Mouse (Mus musculus) lung, embryonic 14.5 days (tissue): Measurements from ENCODE around the gene Xpot. TPM values are rescaled to one million over a fixed set of nuclear protein-coding genes. Genes with fewer than 3 reads are reported as not detected.

ENCODE experiments used
- ATAC-seq: fragments of 200-750 bp; cut with Nextera tagmentation; 2 replicates; pipeline ENCODE4 v1.8.0; 2017; ENCODE audit warnings: mild to moderate bottlenecking, moderate TSS enrichment, moderate library complexity; ENCODE audit not compliant: insufficient read depth
- DNase-seq: peaks from one replicate; pipeline ENCODE4 v3.0.0-alpha.2; 2015
- H3K27ac ChIP-seq: fragments of 300-500 bp; sonication (generic); 2 replicates; pipeline ENCODE4 v1.5.1; 2014; ENCODE audit warnings: low read depth, mild to moderate bottlenecking, moderate library complexity
- H3K27me3 ChIP-seq: fragments of 300-500 bp; sonication (generic); 2 replicates; pipeline ENCODE4 v1.6.1; 2014; ENCODE audit warnings: low read length, control low read depth; ENCODE audit not compliant: insufficient read depth
- H3K36me3 ChIP-seq: fragments of 300-500 bp; sonication (generic); 2 replicates; pipeline ENCODE4 v1.6.1; 2014; ENCODE audit warnings: control low read depth; ENCODE audit not compliant: insufficient read depth
- H3K4me1 ChIP-seq: fragments of 300-500 bp; sonication (generic); 2 replicates; pipeline ENCODE4 v1.6.1; 2014; ENCODE audit warnings: antibody characterized with exemption, control low read depth; ENCODE audit not compliant: insufficient read depth
- H3K4me2 ChIP-seq: fragments of 300-500 bp; sonication (generic); 2 replicates; pipeline ENCODE4 v1.6.1; 2014; ENCODE audit warnings: mild to moderate bottlenecking
- H3K4me3 ChIP-seq: fragments of 300-500 bp; sonication (generic); 2 replicates; pipeline ENCODE4 v1.5.1; 2014; ENCODE audit warnings: low read depth, low read length
- H3K9ac ChIP-seq: fragments of 300-500 bp; sonication (generic); 2 replicates; pipeline ENCODE4 v1.6.1; 2014
- H3K9me3 ChIP-seq: fragments of 300-500 bp; sonication (generic); 2 replicates; pipeline ENCODE4 v1.6.1; 2016; ENCODE audit warnings: low read depth, low read length, control low read depth
- CTCF ChIP-seq: IDR thresholded peaks from 2 replicates; pipeline ENCODE4 v1.5.1; 2016; ENCODE audit warnings: antibody characterized with exemption, low read depth
- WGBS: fragments of 180-500 bp; shearing (Covaris S2); extraction: QIAGEN DNeasy Blood & Tissue Kit; methylation state at CpG from one replicate; pipeline ENCODE4 v1.1.7; 2014; 5-methylcytosine and 5-hydroxymethylcytosine counted together
- polyA plus RNA-seq: library from polyadenylated mRNA; unstranded; fragments of >200 nt; fragmentation: Nextera tagmentation; extraction: Ambion mirVana; gene quantifications from 2 replicates; pipeline ENCODE4 v1.2.1, GENCODE M21; 2014

Gene Xpot
- polyA plus RNA-seq, 1 experiment from 2014 or later: 67.5 TPM

DNA sequence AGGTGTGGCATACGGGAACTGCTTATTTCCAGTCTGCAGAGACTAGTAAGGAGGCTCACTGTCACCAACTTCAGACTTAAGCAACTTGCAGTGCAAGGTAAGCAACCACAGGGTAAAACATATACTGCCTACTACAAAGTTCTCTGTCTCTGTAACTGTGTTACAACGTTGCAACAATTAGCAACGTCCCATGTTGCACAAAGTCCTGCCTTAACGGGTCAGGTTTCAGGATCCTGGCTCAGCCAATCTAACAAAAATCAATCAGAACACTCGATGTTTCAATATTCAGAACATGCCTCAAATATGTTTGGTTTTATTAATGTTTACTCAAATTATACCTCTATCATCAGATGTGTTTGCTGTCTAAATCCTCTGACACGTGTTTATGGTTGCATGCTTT, 3.7 kb downstream of the Xpot start:
- peaks cover 50% of the 10 kb centered on the region for H3K36me3 ChIP-seq
- DNase-seq: no peak
- H3K9me3 ChIP-seq: no peaks in the 10 kb centered on the region
- no peak overlapping the region for H3K27ac ChIP-seq
- H3K4me1 ChIP-seq: peaks cover 6% of the 10 kb centered on the region; the same call in 1 of the 2 replicates
- no peak overlapping the region for H3K4me2 ChIP-seq
- H3K9ac ChIP-seq: no peak overlapping the region
- no peak for ATAC-seq
- 85% methylated on average over 6 of the region's 6 CpGs for WGBS
- H3K27me3 ChIP-seq: no peaks in the 10 kb centered on the region
- no peak overlapping the region for H3K4me3 ChIP-seq
- no peak for TF ChIP-seq CTCF

GRCm38 (mm10) chr10:121615935-121616334, 10.2 kb downstream of the Xpot start:
- 0 out of 2 replicates have a peak, but pooled peaks have one; percentile 28 for ATAC-seq
- peaks cover 90% of the 10 kb centered on the region for H3K36me3 ChIP-seq

DNA sequence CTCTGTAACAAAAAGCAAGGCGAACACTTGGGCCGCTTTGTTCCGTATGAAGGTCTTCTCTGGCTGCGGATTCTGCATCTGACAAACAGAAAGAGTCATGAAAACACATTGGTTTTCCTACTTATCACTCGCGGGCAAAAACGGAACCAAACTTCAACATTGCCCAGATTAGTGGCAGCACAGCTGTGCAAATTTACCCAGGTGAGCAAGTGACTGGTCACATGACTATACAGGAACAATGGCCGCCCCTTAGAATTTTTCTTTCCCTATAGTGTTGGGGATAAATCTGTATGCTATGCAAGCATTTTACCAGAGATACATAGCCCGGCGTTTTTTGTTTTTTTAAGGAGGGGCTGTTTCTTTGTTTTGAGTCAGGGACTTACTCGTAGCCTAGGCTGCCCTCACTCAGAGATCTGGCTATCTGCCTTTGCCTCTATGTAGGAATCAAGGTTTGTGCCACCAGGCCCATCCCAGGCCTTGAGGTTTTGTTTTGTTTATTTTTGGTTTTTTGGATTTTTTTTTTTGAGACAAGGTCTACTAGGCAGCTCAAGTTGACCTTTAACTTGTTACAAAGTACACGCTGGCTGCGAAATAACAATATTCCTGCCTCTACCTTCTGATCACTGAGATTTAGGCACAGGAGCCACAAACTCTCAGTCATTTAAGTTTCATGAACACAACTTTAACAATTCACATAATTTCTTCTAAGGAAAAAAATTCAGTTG, 10.8 kb downstream of the Xpot start:
- H3K4me2 ChIP-seq: no peak overlapping the region
- 77% methylated on average over 13 of the region's 13 CpGs for WGBS
- H3K4me3 ChIP-seq: no peak overlapping the region
- peak; percentile 29 for DNase-seq
- no peak for TF ChIP-seq CTCF
- no peak for ATAC-seq
- H3K27ac ChIP-seq: no peak overlapping the region
- no peaks in the 10 kb centered on the region for H3K27me3 ChIP-seq
- no peaks in the 10 kb centered on the region for H3K9me3 ChIP-seq
- H3K4me1 ChIP-seq: no peaks in the 10 kb centered on the region
- no peak overlapping the region for H3K9ac ChIP-seq
- H3K36me3 ChIP-seq: peaks cover 91% of the 10 kb centered on the region

More at GRCm38 (mm10) chr10:121615935-121616334, 10.2 kb downstream of the Xpot start:
- no peak for DNase-seq
- Histone ChIP-seq H3K27me3 (no peaks in the 10 kb centered on the region), H3K4me3 (no peak overlapping the region), H3K4me2 (no peak overlapping the region), H3K9ac (no peak overlapping the region), H3K27ac (peak overlapping the region; percentile 25; the same call in 1 of the 2 replicates), H3K4me1 (no peaks in the 10 kb centered on the region), H3K9me3 (no peaks in the 10 kb centered on the region)
- no peak for TF ChIP-seq CTCF
- 57% methylated on average over 7 of the region's 7 CpGs for WGBS

DNA sequence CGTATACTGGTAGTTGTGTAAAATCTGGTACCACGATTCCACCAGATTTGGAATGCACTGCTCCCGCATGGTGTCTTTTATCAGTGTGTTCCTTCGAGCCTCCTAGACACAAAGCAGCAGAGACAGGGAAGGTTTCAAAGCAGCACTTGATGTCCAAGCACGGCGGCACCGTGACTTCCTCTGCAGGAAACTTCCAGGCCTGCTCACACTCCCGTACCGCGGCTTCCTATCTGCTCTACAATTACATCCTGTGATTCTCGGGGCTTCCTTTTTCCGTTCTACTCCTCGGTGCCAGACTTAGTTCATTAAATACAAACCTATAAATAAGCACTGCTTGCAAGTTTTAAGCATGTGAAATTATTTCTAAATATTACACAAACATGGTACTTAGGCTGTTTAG, 12.6 kb downstream of the Xpot start:
- Histone ChIP-seq H3K9ac (no peak overlapping the region), H3K4me3 (no peak overlapping the region), H3K27ac (no peak overlapping the region), H3K36me3 (peaks cover 93% of the 10 kb centered on the region), H3K27me3 (no peaks in the 10 kb centered on the region), H3K4me1 (no peaks in the 10 kb centered on the region), H3K4me2 (no peak overlapping the region), H3K9me3 (no peaks in the 10 kb centered on the region)
- no peak for TF ChIP-seq CTCF
- ATAC-seq: 0 out of 2 replicates have a peak, but pooled peaks have one; percentile 21
- peak; percentile 68 for DNase-seq
- WGBS: 81% methylated on average over 13 of the region's 13 CpGs

DNA sequence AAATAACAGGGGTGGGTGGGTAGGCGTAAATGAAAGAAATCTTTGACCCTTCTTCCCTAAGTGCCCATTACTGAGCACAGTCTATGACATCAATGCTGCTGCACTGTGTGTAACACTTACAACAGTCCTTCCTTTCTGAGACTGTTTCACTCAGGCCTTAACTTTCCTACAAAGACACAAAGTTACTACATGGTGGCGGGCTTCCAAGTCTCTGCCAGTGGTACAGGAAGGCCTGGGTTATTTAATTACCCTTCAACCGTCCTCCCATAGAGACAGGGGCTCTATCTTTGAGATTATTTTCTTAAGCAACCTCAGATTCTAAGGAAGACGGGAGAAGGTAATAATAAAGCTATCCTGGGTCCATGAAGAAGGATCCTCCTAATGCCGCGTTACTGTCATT, 13.7 kb downstream of the Xpot start:
- WGBS: 88% methylated on average over 6 of the region's 6 CpGs
- ATAC-seq (no peak), DNase-seq (no peak)
- TF ChIP-seq CTCF: no peak
- Histone ChIP-seq H3K36me3 (peaks cover 93% of the 10 kb centered on the region), H3K9me3 (no peaks in the 10 kb centered on the region), H3K27me3 (no peaks in the 10 kb centered on the region), H3K4me2 (no peak overlapping the region), H3K9ac (no peak overlapping the region), H3K27ac (no peak overlapping the region), H3K4me3 (no peak overlapping the region), H3K4me1 (no peaks in the 10 kb centered on the region)

GRCm38 (mm10) chr10:121611587-121611986, 14.5 kb downstream of the Xpot start:
- ATAC-seq (no peak), DNase-seq (no peak)
- no peaks in the 10 kb centered on the region for H3K27me3 ChIP-seq

DNA sequence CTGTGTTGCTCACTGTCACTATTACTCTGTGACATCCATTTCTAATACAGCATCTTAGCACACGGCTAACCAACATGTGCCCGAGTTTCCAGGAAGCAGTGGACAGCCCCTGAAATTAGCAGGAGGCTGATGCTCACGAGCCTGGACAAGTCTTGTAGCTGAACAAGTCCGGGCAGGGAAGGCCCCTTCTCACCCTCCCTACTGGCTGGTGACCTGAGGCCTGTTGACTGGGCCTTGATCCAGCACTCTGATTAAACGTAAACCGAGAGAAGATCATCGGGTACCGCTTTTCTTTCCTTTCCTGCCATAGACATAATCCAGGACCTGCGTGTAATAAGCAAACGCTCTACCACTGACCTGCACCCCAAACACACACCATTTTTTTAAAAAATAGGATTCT, 18.0 kb downstream of the Xpot start:
- Histone ChIP-seq H3K36me3 (peaks cover 95% of the 10 kb centered on the region), H3K9ac (no peak overlapping the region), H3K9me3 (no peaks in the 10 kb centered on the region), H3K27ac (no peak overlapping the region), H3K4me2 (no peak overlapping the region), H3K4me1 (no peaks in the 10 kb centered on the region), H3K4me3 (no peak overlapping the region), H3K27me3 (no peaks in the 10 kb centered on the region)
- DNase-seq (no peak), ATAC-seq (no peak)
- TF ChIP-seq CTCF: no peak
- WGBS: 87% methylated on average over 10 of the region's 10 CpGs

More at GRCm38 (mm10) chr10:121611587-121611986, 14.5 kb downstream of the Xpot start:
- no peaks in the 10 kb centered on the region for H3K9me3 ChIP-seq
- TF ChIP-seq CTCF: no peak
- WGBS: 80% methylated on average over 9 of the region's 10 CpGs
- H3K9ac ChIP-seq: no peak overlapping the region
- H3K27ac ChIP-seq: no peak overlapping the region
- H3K4me3 ChIP-seq: no peak overlapping the region
- H3K36me3 ChIP-seq: peaks cover 93% of the 10 kb centered on the region
- H3K4me2 ChIP-seq: no peak overlapping the region
- H3K4me1 ChIP-seq: no peaks in the 10 kb centered on the region
